Mouse (Mus musculus): ENCODE measurements around the gene Armc6.

Armc6 gene

DNA sequence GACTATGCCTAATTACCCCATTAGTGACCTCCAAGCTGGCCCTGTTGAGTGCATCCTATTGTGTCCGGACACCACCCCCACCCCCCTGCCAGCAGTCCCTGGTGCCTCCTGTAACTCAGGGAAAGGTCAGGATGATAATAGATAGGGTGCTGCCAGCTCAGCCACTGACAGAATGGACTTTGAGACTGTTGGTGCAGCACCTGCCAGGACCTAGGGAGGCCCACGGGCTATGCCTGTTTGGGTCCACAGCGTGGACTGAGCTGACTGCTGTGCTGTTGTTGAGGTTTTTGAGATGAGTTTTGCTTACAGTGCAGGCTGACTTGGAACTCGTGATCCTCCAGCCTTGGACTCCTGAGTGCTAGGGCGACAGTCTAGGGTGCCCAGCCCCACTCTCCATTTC is 41.0 kb downstream of the Armc6 start:
- DNase-seq = peak in 1 of 2 experiments; percentile 50

DNA sequence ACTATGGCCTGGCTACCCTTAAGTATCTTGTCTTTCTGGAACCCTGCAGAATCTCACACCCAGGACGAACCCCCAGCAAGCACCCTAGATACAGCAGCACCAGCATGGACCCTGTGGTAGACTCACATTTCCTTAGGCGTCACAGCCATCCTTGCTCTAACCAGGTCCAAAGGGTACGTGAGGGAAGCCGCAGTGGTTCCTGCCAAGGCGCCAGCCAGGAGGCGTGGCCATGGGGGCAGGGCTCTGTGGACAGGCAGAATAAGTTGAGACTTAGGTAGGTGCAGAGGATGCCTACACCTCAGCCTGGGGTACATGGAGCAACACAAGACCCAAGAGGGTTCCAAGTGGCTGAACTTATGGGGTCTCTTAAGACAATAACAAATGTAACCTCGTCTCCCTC is 45.6 kb downstream of the Armc6 start:
- DNase-seq = peak; percentile 58 to 71

DNA sequence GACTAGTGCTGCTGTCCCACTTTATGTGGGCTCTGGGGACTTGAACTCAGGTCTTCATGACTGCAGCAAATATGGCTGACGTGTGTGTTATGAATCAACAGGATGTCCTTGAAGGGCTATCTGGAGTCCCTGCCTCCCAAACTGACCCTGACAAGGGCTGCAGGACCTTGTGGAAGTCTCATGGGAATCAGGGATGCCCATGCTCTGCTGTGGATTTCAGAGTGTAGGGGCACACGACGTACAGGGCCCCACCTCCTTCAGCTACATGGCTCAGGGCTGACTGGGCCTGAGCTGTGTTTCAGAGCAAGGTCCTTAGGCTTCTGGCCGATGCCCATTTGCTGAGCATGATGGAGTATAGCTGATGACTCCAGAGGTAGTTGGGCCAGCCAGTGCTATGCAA is 51.1 kb downstream of the Armc6 start:
- no peak for DNase-seq

DNA sequence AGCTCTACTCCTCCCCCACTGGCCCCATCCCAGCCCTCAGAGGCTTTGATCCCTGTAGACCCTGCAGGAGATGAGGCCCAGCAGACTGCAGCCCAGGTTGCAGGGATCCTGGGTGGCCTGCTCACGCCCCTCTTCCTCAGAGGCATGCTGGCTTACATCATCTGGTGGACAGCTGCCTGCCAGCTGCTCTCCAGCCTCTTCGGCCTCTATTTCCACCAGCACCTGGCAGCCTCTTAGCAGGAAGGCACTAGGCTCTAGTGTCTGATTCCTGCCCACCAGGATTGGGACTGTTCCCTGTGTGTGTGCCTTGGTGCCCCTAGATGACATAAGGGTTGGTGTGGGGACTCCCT is 52.4 kb downstream of the Armc6 start:
- DNase-seq = no peak

DNA sequence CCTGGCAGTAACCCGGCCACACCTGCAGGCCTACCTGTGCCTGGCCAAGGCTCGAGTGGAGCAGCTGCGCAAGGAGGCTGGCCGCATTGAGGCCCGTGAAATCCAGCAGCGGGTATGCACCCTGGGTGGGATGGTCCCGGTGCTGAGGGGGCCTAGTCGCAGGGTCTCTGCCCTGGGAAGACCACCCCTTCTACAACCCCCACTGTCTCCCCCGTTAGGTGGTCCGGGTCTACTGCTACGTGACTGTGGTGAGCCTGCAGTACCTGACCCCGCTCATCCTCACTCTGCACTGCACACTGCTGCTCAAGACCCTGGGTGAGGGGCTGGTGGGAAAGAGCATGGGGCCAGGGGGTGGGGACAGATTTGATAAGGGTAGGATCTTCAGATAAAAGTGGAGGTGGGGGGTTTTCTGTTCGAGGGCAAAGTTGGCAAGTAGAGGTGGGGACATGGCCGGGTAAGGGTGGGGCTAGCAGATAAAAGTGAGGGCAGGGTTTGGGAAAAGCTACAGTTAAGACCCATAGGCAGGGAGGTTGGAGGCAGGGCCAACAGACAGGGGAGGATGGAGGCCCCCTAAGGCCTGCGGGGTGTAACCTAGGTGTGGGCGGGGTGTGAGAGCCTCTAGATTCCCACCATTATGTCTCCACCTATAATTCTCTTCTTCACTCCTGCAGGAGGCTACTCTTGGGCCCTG is 52.9 kb downstream of the Armc6 start:
- DNase-seq = no peak

DNA sequence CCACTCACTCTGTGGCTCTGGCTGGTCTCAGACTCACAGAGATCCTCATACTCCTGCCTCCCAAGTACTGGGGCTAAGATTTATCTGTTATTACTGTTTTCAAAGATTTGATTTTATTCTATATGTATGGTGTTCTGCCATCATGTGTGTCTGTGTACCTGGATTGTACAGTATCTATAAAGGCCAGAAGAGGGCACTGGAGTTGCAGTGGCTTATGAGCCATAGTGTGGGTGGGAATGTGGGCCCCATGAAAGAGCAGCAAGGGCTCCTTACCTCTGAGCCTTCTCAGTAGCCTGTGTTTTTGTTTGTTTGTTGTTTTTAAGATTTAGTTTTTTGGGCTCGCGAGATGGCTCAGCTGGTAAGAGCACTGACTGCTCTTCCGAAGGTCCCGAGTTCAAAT is 55.2 kb downstream of the Armc6 start:
- no peak for DNase-seq

DNA sequence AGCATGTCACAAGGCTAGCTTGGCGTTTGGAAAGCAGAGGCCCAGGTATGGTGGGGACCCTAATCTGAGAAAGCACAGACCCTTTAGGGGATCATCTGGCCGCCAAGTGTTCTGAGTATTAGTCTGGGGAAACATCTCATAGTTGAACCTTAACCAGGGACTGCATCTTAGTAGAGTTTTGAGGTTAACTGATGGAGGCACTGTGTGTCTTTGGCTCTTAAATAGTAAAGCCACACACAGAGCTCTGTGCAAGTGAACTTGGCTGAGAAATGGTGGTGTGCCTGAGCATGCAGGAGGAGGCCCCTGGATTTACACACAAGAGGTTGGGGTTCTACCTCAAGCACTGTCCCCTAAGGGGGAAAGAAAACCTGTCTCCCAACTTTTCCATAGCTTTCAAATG is 56.0 kb downstream of the Armc6 start:
- no peak for DNase-seq

DNA sequence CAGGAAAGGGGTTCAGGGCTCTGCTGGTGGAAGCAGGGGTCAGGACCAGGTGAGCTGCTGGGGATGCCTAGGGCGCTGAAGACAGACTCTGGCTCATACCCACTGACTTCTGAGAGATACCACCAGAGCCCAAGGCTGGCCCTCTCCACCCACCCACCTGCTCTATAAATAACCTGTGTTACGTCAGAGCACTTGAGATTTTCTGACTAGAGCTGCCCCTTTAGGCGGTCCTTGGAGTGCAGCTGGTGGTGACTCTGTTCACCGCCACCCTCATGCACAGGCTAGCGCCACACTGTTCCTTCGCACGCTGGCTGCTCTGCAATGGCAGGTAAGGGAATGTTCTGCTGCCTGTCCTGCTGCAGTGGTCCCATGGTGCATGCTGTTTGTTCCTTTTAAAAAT is 60.2 kb downstream of the Armc6 start:
- DNase-seq = no peak

DNA sequence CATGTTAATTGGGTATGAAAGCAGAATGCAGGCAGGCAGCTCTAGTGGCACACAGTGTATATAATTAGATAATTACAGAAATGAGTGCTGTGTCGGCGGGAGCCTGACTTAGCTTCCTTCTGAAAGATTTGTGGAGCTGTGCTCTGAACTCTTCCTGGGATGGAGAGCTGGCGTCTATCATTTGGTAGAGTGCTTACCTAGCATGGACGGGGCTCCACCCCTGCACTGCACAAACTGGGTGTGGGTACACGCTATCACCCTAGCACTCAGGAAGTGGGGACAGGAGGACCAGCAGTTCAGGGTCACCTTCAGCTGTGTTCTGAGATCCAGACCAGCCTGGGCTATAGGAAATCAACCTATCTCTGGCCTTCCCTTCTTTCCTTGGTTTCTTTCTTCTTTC is 60.9 kb downstream of the Armc6 start:
- no peak for DNase-seq

DNA sequence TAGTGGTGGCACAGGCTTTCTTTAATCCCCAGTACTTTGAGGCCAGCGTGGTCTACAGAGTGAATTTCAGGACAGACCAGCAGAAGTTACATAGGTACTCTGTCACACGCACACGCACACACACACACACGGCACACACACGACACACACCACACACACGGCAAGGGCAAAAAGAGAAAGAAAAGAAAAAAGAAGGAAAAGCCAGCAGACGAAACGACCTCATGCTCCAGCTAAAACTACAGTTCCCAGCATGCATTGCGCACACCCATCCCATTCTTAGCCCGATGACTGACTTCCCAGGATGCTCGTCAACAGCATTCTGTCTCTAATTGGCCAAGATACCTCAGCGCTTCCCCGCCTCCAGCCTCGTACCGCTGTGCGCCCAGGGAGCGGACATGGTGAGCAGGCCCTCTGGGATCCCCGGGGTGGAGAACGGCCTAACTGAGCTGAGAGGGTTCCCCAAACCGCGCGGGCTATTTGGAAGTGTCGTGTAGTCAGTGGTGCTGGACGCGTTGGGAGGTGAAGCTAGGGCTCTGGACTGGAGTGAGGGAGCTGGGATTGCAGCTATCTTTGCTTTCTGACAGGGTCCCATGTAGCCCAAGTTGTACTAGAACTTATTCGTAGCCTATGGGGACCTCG is 62.1 kb downstream of the Armc6 start, which contains the start of gene Tmem161a:
TSS of gene Tmem161a (plus strand) at position 314 of the 639 bp plus-strand sequence.
- peak; percentile 90 to 94 for DNase-seq

DNA sequence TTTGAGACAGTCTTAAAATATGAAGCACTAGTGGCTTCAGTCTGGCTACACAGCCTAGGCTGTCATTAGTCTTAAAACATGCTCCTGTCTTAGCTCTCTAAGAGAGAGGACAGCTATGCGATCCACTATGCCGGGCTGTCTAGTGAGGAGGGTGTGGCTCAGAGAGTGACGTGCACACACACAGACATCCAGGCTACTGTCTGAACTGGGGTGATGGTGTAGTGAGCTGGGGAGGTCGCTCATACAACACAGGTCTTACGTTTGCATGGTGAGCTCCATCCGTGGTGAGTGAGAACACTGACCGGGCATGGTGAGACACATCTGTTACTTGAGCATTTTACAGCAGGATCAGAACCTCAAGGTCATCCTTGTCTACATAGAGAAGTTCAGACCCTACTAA is 63.0 kb downstream of the Armc6 start:
- DNase-seq = no peak

DNA sequence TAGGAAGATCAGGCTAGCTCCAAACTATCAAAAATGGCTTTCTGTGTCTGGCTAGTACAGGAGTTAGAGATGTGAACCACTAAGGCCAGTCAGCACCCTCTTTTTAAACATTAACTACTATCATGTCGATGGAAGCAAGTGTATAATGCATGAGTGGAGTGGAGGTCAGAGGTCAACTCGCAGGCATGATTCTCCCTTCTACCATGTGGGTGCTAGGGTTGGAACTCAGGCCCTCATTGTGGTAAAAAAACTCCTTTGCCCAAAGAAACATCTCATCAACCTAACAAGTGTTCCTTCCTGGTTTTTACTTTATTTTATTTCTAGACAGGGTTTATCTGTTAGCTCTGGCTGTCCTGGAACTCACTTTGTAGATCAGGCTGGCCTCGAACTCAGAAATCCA is 63.5 kb downstream of the Armc6 start:
- DNase-seq = peak; percentile 27 to 46
